Mouse (Mus musculus): ENCODE results near the gene Prkcb. TPM values are rescaled to one million over a fixed set of nuclear protein-coding genes. Genes with fewer than 3 reads are reported as not detected.
A peak's percentile ranks its signal among the peaks of the same experiment; 100 is the strongest.

Prkcb gene
- polyA plus RNA-seq, 1 experiment from 2014 or later = 29.4 TPM

DNA sequence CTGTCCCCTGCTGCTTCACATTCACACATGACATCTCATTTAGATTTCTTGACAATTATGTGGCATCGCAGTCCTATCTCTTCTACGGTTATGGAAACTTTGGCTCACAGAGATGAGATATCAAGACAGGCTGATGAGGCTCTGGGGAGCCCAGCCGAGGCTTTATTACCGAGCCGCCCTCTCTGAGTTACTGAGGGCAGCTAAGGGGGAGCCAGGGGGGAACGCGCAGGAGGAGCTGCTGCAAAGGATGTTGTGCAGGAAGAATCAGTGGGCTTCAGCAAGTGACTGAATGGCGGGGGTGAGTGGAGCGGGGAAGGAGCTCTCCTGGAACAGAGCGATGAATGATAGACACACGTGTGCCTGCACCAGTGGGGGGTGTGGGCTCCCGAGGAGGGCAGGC, 127.4 kb downstream of the Prkcb start:
- DNase-seq (ENCODE audit: low spot score) = peak; percentile 32
- no peak overlapping the region for H3K4me2 ChIP-seq (ENCODE audit: low read length)
- H3K4me3 ChIP-seq (ENCODE audit: low read depth, low read length) = no peak overlapping the region
- ATAC-seq = no peak
- H3K27me3 ChIP-seq (replicated peaks; ENCODE audit: control insufficient read depth, insufficient read depth, low read length) = no peaks in the 10 kb centered on the region
- no peak overlapping the region for H3K9ac ChIP-seq (ENCODE audit: low read length)
- H3K4me1 ChIP-seq (ENCODE audit: control insufficient read depth, insufficient read depth, low read length) = no peaks in the 10 kb centered on the region
- WGBS = 67% methylated on average over 12 of the region's 12 CpGs
- no peak overlapping the region for H3K27ac ChIP-seq (ENCODE audit: low read depth, low read length)
- no peaks in the 10 kb centered on the region for H3K9me3 ChIP-seq (replicated peaks; ENCODE audit: control insufficient read depth, low read length)
- no peaks in the 10 kb centered on the region for H3K36me3 ChIP-seq (ENCODE audit: control insufficient read depth, insufficient read depth, low read length)

GRCm38 (mm10) chr7:122418551-122418950, 130.0 kb downstream of the Prkcb start:
- Histone ChIP-seq H3K9me3 (replicated peaks; ENCODE audit: control insufficient read depth, low read length) (no peaks in the 10 kb centered on the region), H3K4me2 (ENCODE audit: low read length) (no peak overlapping the region), H3K27me3 (replicated peaks; ENCODE audit: control insufficient read depth, insufficient read depth, low read length) (no peaks in the 10 kb centered on the region), H3K36me3 (ENCODE audit: control insufficient read depth, insufficient read depth, low read length) (no peaks in the 10 kb centered on the region), H3K9ac (ENCODE audit: low read length) (no peak overlapping the region), H3K27ac (ENCODE audit: low read depth, low read length) (no peak overlapping the region), H3K4me3 (ENCODE audit: low read depth, low read length) (no peak overlapping the region), H3K4me1 (ENCODE audit: control insufficient read depth, insufficient read depth, low read length) (no peaks in the 10 kb centered on the region)
- DNase-seq (ENCODE audit: low spot score) (no peak), ATAC-seq (no peak)
- WGBS = 80% methylated on average over 3 of the region's 3 CpGs

GRCm38 (mm10) chr7:122423816-122424215, 135.3 kb downstream of the Prkcb start:
- H3K9ac ChIP-seq (ENCODE audit: low read length) = no peak overlapping the region
- H3K27me3 ChIP-seq (replicated peaks; ENCODE audit: control insufficient read depth, insufficient read depth, low read length) = no peaks in the 10 kb centered on the region
- WGBS = 26% methylated on average over 4 of the region's 4 CpGs
- no peak overlapping the region for H3K27ac ChIP-seq (ENCODE audit: low read depth, low read length)
- H3K4me1 ChIP-seq (ENCODE audit: control insufficient read depth, insufficient read depth, low read length) = no peaks in the 10 kb centered on the region
- H3K36me3 ChIP-seq (ENCODE audit: control insufficient read depth, insufficient read depth, low read length) = no peaks in the 10 kb centered on the region
- DNase-seq (ENCODE audit: low spot score) (no peak), ATAC-seq (no peak)
- no peak overlapping the region for H3K4me2 ChIP-seq (ENCODE audit: low read length)
- no peak overlapping the region for H3K4me3 ChIP-seq (ENCODE audit: low read depth, low read length)
- no peaks in the 10 kb centered on the region for H3K9me3 ChIP-seq (replicated peaks; ENCODE audit: control insufficient read depth, low read length)

DNA sequence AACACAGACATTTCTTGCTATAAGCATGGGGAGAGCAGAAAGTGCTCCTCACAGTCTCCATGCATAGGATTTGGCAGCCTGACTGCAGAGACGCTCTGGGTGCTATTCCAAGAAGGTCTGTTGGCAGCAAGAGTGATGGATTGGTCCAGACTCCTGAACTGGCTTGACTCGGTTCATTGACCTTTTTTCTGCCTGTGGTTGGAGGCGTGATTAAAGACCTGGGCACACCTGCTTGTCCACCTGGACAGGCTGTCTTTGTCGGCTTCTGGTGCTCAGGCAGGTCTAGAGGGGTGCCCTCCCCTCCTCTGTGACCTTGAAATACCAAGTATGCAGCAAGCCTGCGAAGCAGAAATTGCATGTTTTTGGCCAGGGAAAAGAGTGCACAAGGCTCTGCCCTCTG, 140.6 kb downstream of the Prkcb start:
- WGBS = 91% methylated on average over 5 of the region's 5 CpGs
- no peak for DNase-seq (ENCODE audit: low spot score)
- no peaks in the 10 kb centered on the region for H3K9me3 ChIP-seq (replicated peaks; ENCODE audit: control insufficient read depth, low read length)
- H3K27me3 ChIP-seq (replicated peaks; ENCODE audit: control insufficient read depth, insufficient read depth, low read length) = no peaks in the 10 kb centered on the region
- H3K4me3 ChIP-seq (ENCODE audit: low read depth, low read length) = no peak overlapping the region
- H3K9ac ChIP-seq (ENCODE audit: low read length) = no peak overlapping the region
- no peaks in the 10 kb centered on the region for H3K4me1 ChIP-seq (ENCODE audit: control insufficient read depth, insufficient read depth, low read length)
- H3K27ac ChIP-seq (ENCODE audit: low read depth, low read length) = no peak overlapping the region
- no peak overlapping the region for H3K4me2 ChIP-seq (ENCODE audit: low read length)
- H3K36me3 ChIP-seq (ENCODE audit: control insufficient read depth, insufficient read depth, low read length) = no peaks in the 10 kb centered on the region
- no peak for ATAC-seq

GRCm38 (mm10) chr7:122432401-122432800, 143.8 kb downstream of the Prkcb start:
- no peak for DNase-seq (ENCODE audit: low spot score)
- Histone ChIP-seq H3K27ac (ENCODE audit: low read depth, low read length) (no peak overlapping the region), H3K27me3 (replicated peaks; ENCODE audit: control insufficient read depth, insufficient read depth, low read length) (no peaks in the 10 kb centered on the region), H3K4me3 (ENCODE audit: low read depth, low read length) (no peak overlapping the region), H3K9me3 (replicated peaks; ENCODE audit: control insufficient read depth, low read length) (no peaks in the 10 kb centered on the region), H3K4me1 (ENCODE audit: control insufficient read depth, insufficient read depth, low read length) (no peaks in the 10 kb centered on the region), H3K4me2 (ENCODE audit: low read length) (no peak overlapping the region), H3K36me3 (ENCODE audit: control insufficient read depth, insufficient read depth, low read length) (no peaks in the 10 kb centered on the region), H3K9ac (ENCODE audit: low read length) (no peak overlapping the region)
- no peak for ATAC-seq
- 81% methylated on average over 4 of the region's 4 CpGs for WGBS

- H3K4me3 ChIP-seq (ENCODE audit: low read depth, low read length) = no peak overlapping the region
- ATAC-seq = no peak
- no peak overlapping the region for H3K9ac ChIP-seq (ENCODE audit: low read length)
- H3K4me2 ChIP-seq (ENCODE audit: low read length) = no peak overlapping the region
- no peaks in the 10 kb centered on the region for H3K4me1 ChIP-seq (ENCODE audit: control insufficient read depth, insufficient read depth, low read length)
- no peaks in the 10 kb centered on the region for H3K27me3 ChIP-seq (replicated peaks; ENCODE audit: control insufficient read depth, insufficient read depth, low read length)
- H3K36me3 ChIP-seq (ENCODE audit: control insufficient read depth, insufficient read depth, low read length) = no peaks in the 10 kb centered on the region
- 89% methylated on average over 5 of the region's 5 CpGs for WGBS
- no peak for DNase-seq (ENCODE audit: low spot score)
- H3K9me3 ChIP-seq (replicated peaks; ENCODE audit: control insufficient read depth, low read length) = no peaks in the 10 kb centered on the region
- no peak overlapping the region for H3K27ac ChIP-seq (ENCODE audit: low read depth, low read length)
Measured at GRCm38 (mm10) chr7:122433377-122433776, 144.8 kb downstream of the Prkcb start.

DNA sequence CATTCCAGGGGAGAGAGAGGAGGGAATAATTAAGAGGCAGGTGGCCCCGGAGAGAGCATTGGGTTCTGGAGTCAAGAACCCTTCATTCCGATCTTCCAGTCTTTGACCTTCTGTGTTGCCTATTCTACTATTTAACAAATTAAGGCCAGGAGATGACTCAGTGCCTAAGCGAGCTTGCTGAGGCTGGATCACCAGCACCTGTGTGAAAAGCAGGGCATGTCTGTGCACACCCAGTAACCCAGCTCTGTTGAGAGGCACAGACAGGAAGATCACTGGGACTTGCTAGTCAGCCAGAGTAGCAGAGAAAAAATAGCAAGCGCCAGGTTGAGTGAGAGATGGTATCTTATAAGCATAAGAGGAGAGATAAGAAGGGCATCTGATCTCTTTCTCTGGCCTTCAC, 146.4 kb downstream of the Prkcb start:
- Histone ChIP-seq H3K4me1 (ENCODE audit: control insufficient read depth, insufficient read depth, low read length) (no peaks in the 10 kb centered on the region), H3K4me2 (ENCODE audit: low read length) (no peak overlapping the region), H3K27me3 (replicated peaks; ENCODE audit: control insufficient read depth, insufficient read depth, low read length) (no peaks in the 10 kb centered on the region), H3K4me3 (ENCODE audit: low read depth, low read length) (no peak overlapping the region), H3K27ac (ENCODE audit: low read depth, low read length) (no peak overlapping the region), H3K36me3 (ENCODE audit: control insufficient read depth, insufficient read depth, low read length) (no peaks in the 10 kb centered on the region), H3K9me3 (replicated peaks; ENCODE audit: control insufficient read depth, low read length) (no peaks in the 10 kb centered on the region), H3K9ac (ENCODE audit: low read length) (no peak overlapping the region)
- DNase-seq (ENCODE audit: low spot score) = no peak
- WGBS = 84% methylated on average over 4 of the region's 4 CpGs
- no peak for ATAC-seq

DNA sequence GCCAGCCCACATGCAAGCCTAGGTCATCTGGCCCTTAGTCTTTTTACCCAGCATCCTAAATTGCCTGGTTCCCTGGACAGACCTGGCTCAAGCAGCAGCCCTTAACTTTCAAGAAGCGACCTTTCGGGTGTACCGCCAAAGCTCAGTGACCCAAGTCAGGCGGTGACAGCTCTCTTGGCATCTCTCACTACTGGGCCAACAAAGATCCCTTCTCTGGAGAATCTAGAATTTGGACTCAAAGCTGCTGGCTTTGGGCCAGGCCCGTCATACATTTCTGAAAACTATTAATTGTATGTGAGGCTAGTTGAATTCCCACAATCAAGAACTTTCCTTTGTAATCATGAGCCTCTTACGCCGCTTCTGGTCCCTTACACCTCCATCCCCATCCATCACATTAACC, 147.0 kb downstream of the Prkcb start:
- DNase-seq (ENCODE audit: low spot score) (no peak), ATAC-seq (no peak)
- no peaks in the 10 kb centered on the region for H3K9me3 ChIP-seq (replicated peaks; ENCODE audit: control insufficient read depth, low read length)
- 86% methylated on average over 7 of the region's 7 CpGs for WGBS
- no peaks in the 10 kb centered on the region for H3K36me3 ChIP-seq (ENCODE audit: control insufficient read depth, insufficient read depth, low read length)
- no peak overlapping the region for H3K9ac ChIP-seq (ENCODE audit: low read length)
- H3K27ac ChIP-seq (ENCODE audit: low read depth, low read length) = no peak overlapping the region
- no peaks in the 10 kb centered on the region for H3K27me3 ChIP-seq (replicated peaks; ENCODE audit: control insufficient read depth, insufficient read depth, low read length)
- no peak overlapping the region for H3K4me3 ChIP-seq (ENCODE audit: low read depth, low read length)
- H3K4me2 ChIP-seq (ENCODE audit: low read length) = no peak overlapping the region
- H3K4me1 ChIP-seq (ENCODE audit: control insufficient read depth, insufficient read depth, low read length) = no peaks in the 10 kb centered on the region

DNA sequence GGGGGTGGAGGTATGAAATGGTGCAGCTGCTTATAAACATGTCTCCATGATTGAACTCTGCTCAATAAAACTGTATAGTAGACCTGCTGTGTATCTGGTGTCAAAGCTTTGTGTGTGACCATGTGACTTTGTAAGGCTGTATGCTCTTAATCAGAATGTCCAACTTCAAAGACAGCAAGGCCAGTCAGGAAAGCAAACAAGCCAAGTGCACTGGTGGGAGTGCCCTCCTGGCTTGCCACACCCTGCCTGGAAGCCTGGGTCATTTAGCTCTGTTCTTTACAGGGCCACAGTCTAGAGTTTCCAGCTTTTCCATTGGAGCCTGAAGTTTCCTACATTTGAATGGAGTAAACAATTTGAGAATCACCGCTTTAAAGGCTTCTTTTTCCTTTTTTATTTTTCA, 148.8 kb downstream of the Prkcb start:
- WGBS = 90% methylated on average over 1 of the region's 1 CpGs
- no peak overlapping the region for H3K9ac ChIP-seq (ENCODE audit: low read length)
- ATAC-seq = no peak
- H3K4me1 ChIP-seq (ENCODE audit: control insufficient read depth, insufficient read depth, low read length) = no peaks in the 10 kb centered on the region
- H3K36me3 ChIP-seq (ENCODE audit: control insufficient read depth, insufficient read depth, low read length) = no peaks in the 10 kb centered on the region
- no peaks in the 10 kb centered on the region for H3K27me3 ChIP-seq (replicated peaks; ENCODE audit: control insufficient read depth, insufficient read depth, low read length)
- no peak overlapping the region for H3K4me2 ChIP-seq (ENCODE audit: low read length)
- no peaks in the 10 kb centered on the region for H3K9me3 ChIP-seq (replicated peaks; ENCODE audit: control insufficient read depth, low read length)
- DNase-seq (ENCODE audit: low spot score) = no peak
- no peak overlapping the region for H3K4me3 ChIP-seq (ENCODE audit: low read depth, low read length)
- H3K27ac ChIP-seq (ENCODE audit: low read depth, low read length) = no peak overlapping the region

DNA sequence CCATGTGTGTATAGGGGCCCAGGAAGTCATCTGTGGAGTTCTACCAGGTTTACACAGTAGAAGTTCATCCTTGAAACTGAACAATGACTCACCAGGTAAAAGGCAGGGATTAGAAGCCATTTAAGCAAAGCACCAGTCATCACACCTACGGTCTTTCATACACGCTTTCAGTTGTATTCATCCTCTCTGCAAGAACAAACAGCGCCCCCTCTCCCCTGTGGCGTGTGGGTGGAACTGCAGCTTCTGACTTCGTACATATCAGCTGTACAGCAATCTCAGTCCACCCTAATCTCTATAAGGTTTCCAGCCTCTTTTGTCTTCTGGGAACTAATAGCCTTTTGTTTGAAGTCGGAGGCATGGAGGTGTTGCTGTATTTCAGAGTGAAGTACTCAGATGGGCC, 156.5 kb downstream of the Prkcb start:
- no peak for ATAC-seq
- WGBS = 63% methylated on average over 6 of the region's 6 CpGs
- Histone ChIP-seq H3K27ac (ENCODE audit: low read depth, low read length) (no peak overlapping the region), H3K9me3 (replicated peaks; ENCODE audit: control insufficient read depth, low read length) (no peaks in the 10 kb centered on the region), H3K4me2 (ENCODE audit: low read length) (no peak overlapping the region), H3K27me3 (replicated peaks; ENCODE audit: control insufficient read depth, insufficient read depth, low read length) (no peaks in the 10 kb centered on the region), H3K4me3 (ENCODE audit: low read depth, low read length) (no peak overlapping the region), H3K9ac (ENCODE audit: low read length) (no peak overlapping the region), H3K4me1 (ENCODE audit: control insufficient read depth, insufficient read depth, low read length) (no peaks in the 10 kb centered on the region), H3K36me3 (ENCODE audit: control insufficient read depth, insufficient read depth, low read length) (no peaks in the 10 kb centered on the region)
- DNase-seq (ENCODE audit: low spot score) = peak; percentile 35

Data from forebrain, embryonic 14.5 days (tissue).